Mouse (Mus musculus) ES-E14 (cell line): Measurements from ENCODE around the gene Degs1. TPM values are rescaled to one million over a fixed set of nuclear protein-coding genes. Genes with fewer than 3 reads are reported as not detected.

Source experiments
- DNase-seq: peaks from one replicate; pipeline ENCODE4 v3.0.0-alpha.2; 2013; ENCODE audit warnings: low read depth, low spot score
- H3K27ac ChIP-seq: 2 replicates; pipeline ENCODE4 v1.5.1; 2012; ENCODE audit warnings: low read depth, mild to moderate bottlenecking, low read length, moderate library complexity, mixed read lengths; ENCODE audit not compliant: poor library complexity, insufficient read depth, severe bottlenecking
- H3K36me3 ChIP-seq: 2 replicates; pipeline ENCODE4 v1.6.1; 2012; ENCODE audit warnings: mild to moderate bottlenecking, low read length, moderate library complexity, mixed read lengths; ENCODE audit not compliant: control insufficient read depth, poor library complexity, insufficient read depth, severe bottlenecking
- H3K4me1 ChIP-seq, 2 experiments: fragments of 150-350 bp in 1 of 2; sonication (generic) in 1 of 2; 2 replicates each; pipeline ENCODE4 v1.6.1; 2012; ENCODE audit warnings: low read length in 2 of 2, mild to moderate bottlenecking in 1 of 2, mixed read lengths in 1 of 2; ENCODE audit not compliant: control insufficient read depth in 2 of 2, insufficient read depth in 2 of 2, poor library complexity in 1 of 2
- H3K4me3 ChIP-seq, 2 experiments: fragments of 150-350 bp in 1 of 2; sonication (generic) in 1 of 2; 2 replicates each; pipeline ENCODE4 v1.5.1; 2012; ENCODE audit warnings: low read length in 2 of 2, low read depth in 1 of 2, mild to moderate bottlenecking in 1 of 2, mixed read lengths in 1 of 2; ENCODE audit not compliant: insufficient read depth in 1 of 2, poor library complexity in 1 of 2, severe bottlenecking in 1 of 2
- H3K9ac ChIP-seq: 2 replicates; pipeline ENCODE4 v1.6.1; 2012; ENCODE audit warnings: low read depth, mild to moderate bottlenecking, low read length, mixed read lengths; ENCODE audit not compliant: poor library complexity, insufficient read depth, severe bottlenecking
- H3K9me3 ChIP-seq: fragments of 150-350 bp; sonication (generic); 2 replicates; pipeline ENCODE4 v1.6.1; 2012; ENCODE audit warnings: low read depth, mild to moderate bottlenecking, low read length; ENCODE audit not compliant: control insufficient read depth, insufficient read depth
- CHD2 ChIP-seq: IDR thresholded peaks from 2 replicates; pipeline ENCODE4 v1.6.1; 2014; ENCODE audit warnings: mild to moderate bottlenecking, low read depth, low read length, inconsistent platforms
- HCFC1 ChIP-seq: IDR thresholded peaks from 2 replicates; pipeline ENCODE4 v1.6.1; 2012; ENCODE audit warnings: low read length, inconsistent platforms, borderline replicate concordance; ENCODE audit not compliant: insufficient read depth
- MAFK ChIP-seq: IDR thresholded peaks from 2 replicates; pipeline ENCODE4 v1.6.1; 2014; ENCODE audit warnings: mild to moderate bottlenecking, low read depth, low read length, inconsistent platforms; ENCODE audit not compliant: insufficient read depth
- ZC3H11A ChIP-seq: IDR thresholded peaks from 2 replicates; pipeline ENCODE4 v1.6.1; 2012; ENCODE audit warnings: low read depth, mild to moderate bottlenecking, inconsistent platforms, low read length, borderline replicate concordance
- ZNF384 ChIP-seq: IDR thresholded peaks from 2 replicates; pipeline ENCODE4 v1.6.1; 2012; ENCODE audit warnings: low read depth, low read length, inconsistent platforms
- in situ Hi-C, 2 experiments: fragments of 600-800 bp; cut with MboI; formaldehyde crosslinking; loops; one replicate each; pipeline ENCODE4 v1.15.1; 2025; ENCODE audit warnings: low sequenced_read_pairs in 2 of 2, inconsistent platforms in 1 of 2; ENCODE audit not compliant: unreplicated experiment in 2 of 2
- total RNA-seq: library from RNA; depleted of rRNA; stranded (reverse); fragments of 300-350 nt; gene quantifications from 2 replicates; pipeline ENCODE4 v1.2.3, GENCODE M21; 2012

Gene Degs1
- total RNA-seq, 1 experiment, result 126 TPM

DNA sequence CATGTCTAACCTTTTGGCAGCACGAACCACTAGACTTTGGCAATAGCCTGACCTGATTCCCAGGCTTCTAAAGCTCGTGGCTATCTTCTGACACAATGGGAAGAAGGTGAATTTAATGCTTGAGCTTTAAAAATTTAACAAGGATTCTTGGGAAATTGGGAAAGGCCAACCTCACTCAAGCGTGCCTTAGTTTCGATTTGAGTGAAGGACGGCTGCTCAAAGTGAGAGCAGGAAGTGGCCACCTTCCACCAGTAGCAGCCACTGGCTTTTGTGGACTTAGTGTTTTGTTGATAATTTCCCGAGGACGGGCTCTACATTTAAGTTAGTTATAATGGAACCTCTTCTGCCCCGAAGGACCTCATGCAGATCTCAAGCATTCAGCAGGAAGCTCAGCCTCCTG lies 30.6 kb upstream of the Degs1 start:
- Histone ChIP-seq H3K9ac (no peak overlapping the region), H3K4me1 (no peaks in the 10 kb centered on the region), H3K36me3 (peaks cover 21% of the 10 kb centered on the region), H3K27ac (no peak overlapping the region), H3K4me3 (no peak overlapping the region), H3K9me3 (no peaks in the 10 kb centered on the region)
- in situ Hi-C loops, result loop anchor here (10.0 to 25.0 kb wide), 2 partner anchors 168 to 426 kb away; no protein-coding TSS in a partner anchor
- DNase-seq, result no peak
- TF ChIP-seq HCFC1, result no peak
- TF ChIP-seq ZNF384, result no peak
- no peak for TF ChIP-seq ZC3H11A
- TF ChIP-seq MAFK, result no peak
- TF ChIP-seq CHD2, result no peak

DNA sequence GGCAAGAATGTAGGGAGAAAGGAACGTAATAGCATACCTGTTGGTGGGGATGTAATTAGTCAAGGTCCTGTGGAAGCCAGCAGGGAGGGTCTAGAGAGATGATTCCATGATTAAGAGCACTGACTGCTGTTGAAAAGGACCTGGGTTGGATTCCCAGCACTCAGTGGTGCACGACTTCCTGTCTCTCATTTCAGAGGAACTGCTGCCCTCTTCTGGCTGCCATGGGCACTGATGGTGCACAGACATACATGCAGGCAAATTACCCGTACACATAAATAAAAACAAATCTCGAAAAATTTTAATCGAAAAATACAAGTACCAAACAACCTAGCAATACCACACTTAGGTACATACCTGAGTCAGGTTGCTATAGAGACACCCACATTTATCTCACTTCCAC lies 28.8 kb upstream of the Degs1 start:
- Histone ChIP-seq H3K4me3 (no peak overlapping the region), H3K36me3 (peaks cover 7% of the 10 kb centered on the region), H3K27ac (no peak overlapping the region), H3K9ac (no peak overlapping the region), H3K4me1 (no peaks in the 10 kb centered on the region), H3K9me3 (no peaks in the 10 kb centered on the region)
- in situ Hi-C loops, result loop anchor here (10.0 to 25.0 kb wide), 2 partner anchors 167 to 424 kb away; no protein-coding TSS in a partner anchor
- no peak for DNase-seq
- peak; percentile 62; the same call in 1 of the 2 replicates for TF ChIP-seq ZC3H11A
- TF ChIP-seq HCFC1, result no peak

DNA sequence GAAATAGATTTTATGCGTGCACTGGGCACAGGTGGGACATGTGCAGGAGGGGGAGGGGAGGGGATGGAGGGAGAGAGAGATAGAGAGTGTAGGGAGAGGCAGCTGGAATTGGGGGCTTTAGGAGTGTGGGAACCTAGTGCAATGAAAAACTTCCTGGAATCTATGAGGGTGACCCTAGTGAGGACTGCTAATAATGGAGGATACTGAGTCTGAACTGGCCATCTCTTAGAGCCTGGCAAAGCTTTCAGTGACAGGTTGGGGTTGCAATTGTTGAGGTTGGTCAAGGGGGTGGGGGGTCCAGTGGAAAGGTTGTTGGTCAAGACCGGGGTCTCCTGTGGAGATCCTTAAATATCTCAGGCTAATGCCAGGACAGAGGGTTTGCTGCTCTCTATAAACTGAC lies 27.7 kb upstream of the Degs1 start:
- no peak overlapping the region for H3K9ac ChIP-seq
- no peak overlapping the region for H3K4me3 ChIP-seq
- no peaks in the 10 kb centered on the region for H3K4me1 ChIP-seq
- H3K27ac ChIP-seq, result no peak overlapping the region
- no peak for TF ChIP-seq ZC3H11A
- no peak for TF ChIP-seq HCFC1
- TF ChIP-seq CHD2, result no peak
- no peak for TF ChIP-seq ZNF384
- TF ChIP-seq MAFK, result no peak
- DNase-seq, result no peak
- peaks cover 3% of the 10 kb centered on the region; the same call in 1 of the 2 replicates for H3K36me3 ChIP-seq
- in situ Hi-C loops, result loop anchor here (10.0 to 25.0 kb wide), 2 partner anchors 166 to 423 kb away; no protein-coding TSS in a partner anchor
- H3K9me3 ChIP-seq, result no peaks in the 10 kb centered on the region

DNA sequence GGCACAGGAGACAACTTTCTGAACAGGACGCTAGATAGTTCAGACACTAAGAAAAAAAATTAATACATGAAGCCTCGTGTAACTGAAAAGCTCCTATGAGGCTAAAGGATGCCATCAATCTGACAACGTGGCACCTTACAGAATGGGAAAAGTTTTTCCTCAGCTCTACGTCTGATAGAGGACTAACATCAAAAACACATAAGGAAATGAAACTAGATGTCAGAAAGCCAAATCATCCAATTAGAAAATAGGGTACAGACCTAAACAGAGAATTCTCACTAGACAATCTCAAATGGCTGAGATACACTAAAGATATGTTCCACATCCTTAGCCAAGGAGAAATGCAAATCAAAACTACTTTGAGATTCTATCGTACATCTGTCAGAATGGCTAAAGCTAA lies 26.8 kb upstream of the Degs1 start:
- Histone ChIP-seq H3K4me1 (no peaks in the 10 kb centered on the region), H3K4me3 (no peak overlapping the region), H3K27ac (no peak overlapping the region), H3K9ac (no peak overlapping the region), H3K9me3 (no peaks in the 10 kb centered on the region), H3K36me3 (peaks cover 2% of the 10 kb centered on the region; the same call in 1 of the 2 replicates)
- in situ Hi-C loops, result loop anchor here (25.0 kb wide), 1 partner anchor 422 kb away; no protein-coding TSS in a partner anchor
- DNase-seq, result no peak
- no peak for TF ChIP-seq ZNF384
- no peak for TF ChIP-seq HCFC1
- TF ChIP-seq ZC3H11A, result no peak
- no peak for TF ChIP-seq CHD2
- TF ChIP-seq MAFK, result no peak

DNA sequence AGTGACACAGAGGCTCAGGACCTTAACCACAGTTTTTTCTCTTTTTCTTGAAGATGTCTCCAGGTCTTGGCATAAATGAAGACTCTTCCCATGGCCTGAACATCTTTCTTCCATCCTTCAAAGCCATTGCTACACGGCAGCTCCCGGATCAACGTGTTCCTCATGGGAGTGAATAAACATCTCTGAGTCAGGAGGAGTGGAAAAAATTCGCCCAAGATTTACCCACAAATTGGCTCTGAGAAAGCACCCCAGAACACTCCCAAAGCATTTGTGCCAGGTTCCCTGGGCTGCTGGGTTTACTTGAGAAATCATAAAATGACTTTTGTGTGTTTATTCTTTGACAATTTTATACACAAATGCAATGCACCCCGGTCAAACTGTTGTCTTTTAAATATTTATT lies 20.3 kb upstream of the Degs1 start:
- TF ChIP-seq HCFC1 (no peak), MAFK (no peak), ZNF384 (no peak), CHD2 (no peak), ZC3H11A (no peak)
- in situ Hi-C loops, result loop anchor here (25.0 kb wide), 1 partner anchor 416 kb away; no protein-coding TSS in a partner anchor
- Histone ChIP-seq H3K4me1 (no peaks in the 10 kb centered on the region), H3K27ac (no peak overlapping the region), H3K36me3 (no peaks in the 10 kb centered on the region), H3K4me3 (no peak overlapping the region), H3K9ac (no peak overlapping the region), H3K9me3 (no peaks in the 10 kb centered on the region)
- DNase-seq, result no peak
